Mouse (Mus musculus) monocyte, adult 5-6 weeks (primary cell): ENCODE results near the gene Rap1gap. TPM values are rescaled to one million over a fixed set of nuclear protein-coding genes. Genes with fewer than 3 reads are reported as not detected.
A peak's percentile ranks its signal among the peaks of the same experiment; 100 is the strongest.

Experiments
- ATAC-seq: fragments of 153-309, 156-312 bp; replicated peaks from 2 replicates; pipeline ENCODE4 v1.8.0; 2017; ENCODE audit warnings: mild to moderate bottlenecking; ENCODE audit not compliant: low TSS enrichment, insufficient number of reproducible peaks, severe bottlenecking, poor library complexity, low FRiP score
- total RNA-seq: library from RNA; stranded (forward); fragments of 200-1000, 200-491, 200-594 nt; gene quantifications from 3 replicates; pipeline ENCODE4 v1.2.3, GENCODE M21; 2017

Gene Rap1gap
- total RNA-seq, 1 experiment from 2014 or later = 2.3 TPM

DNA sequence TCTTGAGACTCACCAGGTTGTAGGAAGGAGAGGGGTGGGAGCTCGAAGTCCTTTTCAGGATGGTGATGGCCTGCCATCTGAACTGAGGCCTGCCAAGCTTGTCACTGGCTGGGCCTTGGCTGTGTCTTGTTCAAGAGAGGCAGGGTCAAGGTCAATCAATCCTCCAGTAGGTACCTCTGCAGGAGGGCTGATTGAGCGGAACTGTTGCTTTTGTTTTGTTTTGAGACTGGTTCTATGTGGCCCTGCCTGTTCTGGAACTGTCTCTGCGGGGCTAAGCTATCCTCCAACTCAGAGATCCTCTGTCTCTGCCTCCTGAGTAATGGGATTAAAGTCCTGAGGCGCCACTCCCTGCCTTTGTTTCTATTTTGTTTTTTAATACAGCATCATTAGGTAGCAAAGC lies 5.0 kb upstream of the Rap1gap start:
- ATAC-seq = no peak

DNA sequence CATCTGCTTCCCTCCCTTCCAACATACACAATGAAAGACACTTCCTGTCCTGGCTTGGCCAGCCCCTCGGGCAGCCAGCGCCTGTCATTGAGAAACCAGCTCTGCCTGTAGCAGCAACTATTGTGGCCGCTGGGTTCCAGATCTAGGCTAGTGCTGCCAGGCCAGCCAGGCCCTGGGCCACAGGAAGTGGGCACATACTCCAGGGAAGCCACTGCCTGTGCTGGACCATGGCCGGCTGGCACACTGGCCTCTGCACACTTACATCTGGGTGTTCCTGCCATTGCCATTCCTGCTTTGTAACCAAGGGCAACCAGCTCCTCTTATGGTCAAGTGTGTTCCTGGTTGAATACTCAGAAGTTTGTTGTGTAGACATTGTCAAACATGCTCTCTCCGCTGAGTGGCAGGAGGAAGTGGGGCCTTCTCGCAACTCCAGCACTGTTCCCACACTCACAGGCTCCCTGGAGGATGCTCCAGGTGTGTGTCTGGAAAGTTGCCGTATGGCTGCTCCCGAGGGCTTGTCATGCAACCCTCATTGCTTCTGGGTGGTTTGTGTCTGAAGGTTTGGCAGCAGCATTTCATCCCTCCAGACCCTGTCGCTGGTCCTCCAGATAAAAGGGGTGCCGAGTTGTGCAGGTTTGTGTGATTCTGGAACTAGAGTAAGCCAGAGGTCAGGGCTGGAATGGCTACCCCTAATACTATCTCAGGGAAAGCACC lies 4.0 kb upstream of the Rap1gap start:
- ATAC-seq = no peak

DNA sequence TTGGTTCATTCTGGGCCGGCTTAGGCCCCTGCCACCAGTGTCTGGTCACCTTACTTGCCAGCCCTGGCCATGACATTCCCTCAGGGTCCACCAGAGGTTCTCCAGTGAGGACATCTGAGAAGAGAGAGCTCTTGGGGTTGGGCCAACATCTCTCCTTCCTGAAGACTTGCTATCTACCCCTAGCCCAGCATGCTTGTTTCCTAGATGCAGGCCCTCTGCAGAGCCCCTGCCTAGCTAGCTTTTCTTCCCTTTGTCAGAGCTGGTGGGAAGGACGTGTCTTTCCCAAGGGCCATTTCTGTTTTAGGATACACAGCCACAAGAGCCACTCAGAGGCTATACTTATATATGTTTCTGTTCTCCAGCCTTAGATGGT lies 3.5 kb upstream of the Rap1gap start:
- no peak for ATAC-seq

DNA sequence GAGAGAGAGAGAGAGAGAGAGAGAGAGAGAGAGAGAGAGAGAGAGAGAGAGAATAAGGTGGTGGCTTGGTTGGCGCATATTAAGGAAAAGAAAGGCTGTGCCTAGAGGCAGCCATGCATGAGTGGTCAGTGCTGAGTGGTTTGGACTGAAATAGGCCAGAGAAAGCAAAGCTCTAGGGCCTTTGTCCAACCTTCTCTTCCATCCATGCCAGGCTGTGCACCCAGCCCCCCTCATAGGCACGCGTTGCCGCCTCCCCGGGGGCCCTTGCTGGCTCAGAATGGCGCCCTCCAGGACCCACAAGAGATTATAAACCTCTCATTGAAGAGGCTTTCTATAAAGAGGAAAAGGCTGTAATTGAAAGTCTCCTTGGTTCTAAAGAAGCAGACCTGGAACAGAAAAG lies 3.0 kb upstream of the Rap1gap start:
- no peak for ATAC-seq

DNA sequence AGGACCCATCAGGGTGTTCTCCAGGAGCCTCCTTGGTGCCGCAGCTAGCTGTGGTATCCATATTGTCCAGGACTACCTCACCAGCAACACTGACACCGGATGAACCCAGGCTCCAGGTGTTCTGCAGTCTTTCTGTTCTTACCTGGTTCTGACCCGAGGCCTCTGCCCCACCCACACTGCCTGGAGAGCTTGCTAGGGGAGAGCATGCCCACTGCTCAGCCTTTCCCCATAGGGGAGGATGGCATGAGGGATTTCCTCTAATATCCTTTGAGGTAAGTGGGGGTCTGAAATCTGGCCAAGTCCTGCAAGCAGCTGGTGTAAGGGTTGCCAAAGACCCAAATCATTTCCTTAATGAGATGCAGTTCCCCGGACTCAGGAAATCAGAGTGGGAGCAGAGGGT lies 1.0 kb upstream of the Rap1gap start:
- ATAC-seq = no peak

- no peak for ATAC-seq
Observed at GRCm38 (mm10) chr4:137664980-137665675, 602 bp downstream of the Rap1gap start.

GRCm38 (mm10) chr4:137665791-137666190 lies 1.3 kb downstream of the Rap1gap start:
- no peak for ATAC-seq

GRCm38 (mm10) chr4:137666283-137666957 lies 1.9 kb downstream of the Rap1gap start:
- ATAC-seq = no peak

DNA sequence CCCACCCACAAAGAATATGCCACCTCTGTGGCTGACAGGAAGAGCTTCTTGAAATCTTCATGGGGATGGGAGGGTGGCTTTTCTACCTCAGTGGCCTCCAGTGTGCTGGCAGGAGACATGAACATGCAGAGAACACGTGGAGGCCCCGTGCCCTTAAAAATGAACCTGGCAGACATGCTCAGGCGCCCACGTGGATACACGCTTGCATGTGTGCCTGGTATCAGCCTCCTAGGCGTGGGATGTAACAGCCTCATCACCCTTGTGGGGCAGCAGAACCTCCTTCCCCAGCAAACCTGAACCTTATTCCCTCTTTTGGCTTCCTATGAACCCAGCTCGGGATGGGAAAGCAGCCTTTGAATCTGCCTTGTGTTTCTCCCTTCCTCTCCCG lies 2.4 kb downstream of the Rap1gap start:
- no peak for ATAC-seq

DNA sequence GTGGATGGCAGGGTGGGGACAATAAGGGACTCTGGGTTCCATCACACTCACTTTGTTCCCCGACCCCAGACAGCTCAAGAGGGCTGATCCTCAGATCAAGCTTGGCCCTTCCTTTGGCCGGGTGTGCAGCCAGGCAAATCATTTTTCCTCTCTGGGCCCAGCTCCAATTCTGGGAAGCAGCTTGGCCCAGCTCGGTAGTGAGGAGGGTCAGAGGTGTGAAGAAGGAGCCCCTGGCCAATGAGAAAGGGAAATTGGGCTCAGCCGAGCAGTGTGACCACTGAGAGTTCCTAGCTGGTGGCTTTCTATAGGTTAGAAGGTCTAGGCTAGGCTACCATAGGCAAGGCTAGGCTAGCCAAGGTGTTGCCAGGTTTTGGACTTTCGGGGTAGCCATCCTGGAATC lies 3.2 kb downstream of the Rap1gap start:
- no peak for ATAC-seq

GRCm38 (mm10) chr4:137671711-137672500 lies 7.4 kb downstream of the Rap1gap start:
- no peak for ATAC-seq

DNA sequence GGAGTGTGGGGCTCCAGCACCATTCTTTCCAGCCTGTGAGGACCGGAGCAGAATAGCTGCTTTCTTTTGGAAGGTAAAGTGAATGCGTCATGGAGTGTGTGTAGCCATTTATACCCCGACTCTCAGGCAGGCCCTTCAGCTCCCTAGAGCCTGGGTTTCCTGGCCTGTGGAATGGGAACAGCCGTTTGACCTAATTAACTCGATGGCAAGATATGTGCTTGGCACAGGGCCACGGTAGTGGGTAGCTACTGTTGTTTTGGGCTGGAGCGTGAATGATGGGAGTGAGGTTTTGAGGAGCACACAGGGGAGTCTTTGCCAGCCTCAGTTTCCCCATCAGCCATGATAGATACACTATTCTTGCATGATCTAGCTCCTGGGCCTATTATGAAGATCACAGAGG lies 11.0 kb downstream of the Rap1gap start:
- no peak for ATAC-seq

DNA sequence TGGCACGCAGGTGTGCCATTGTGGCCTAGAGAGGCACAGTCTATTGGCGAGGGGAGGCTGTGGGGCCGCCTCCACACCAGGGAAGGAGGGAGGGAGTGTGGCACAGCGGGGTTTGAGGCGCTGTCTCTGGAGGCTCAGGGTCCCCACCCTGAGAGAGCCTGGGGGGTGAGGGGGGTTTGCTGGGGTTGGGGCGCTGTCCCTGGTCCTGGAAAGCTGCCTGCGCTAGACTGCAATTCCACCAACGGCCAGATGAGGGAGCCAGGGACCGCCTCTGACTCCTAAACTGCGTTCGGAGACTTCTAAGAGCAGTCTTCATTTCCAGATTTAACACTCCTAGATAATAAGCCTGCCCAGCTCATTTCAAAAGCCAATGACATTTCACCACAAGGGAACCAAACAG lies 11.5 kb downstream of the Rap1gap start:
- peak; percentile 55; the same call in 1 of the 2 replicates for ATAC-seq

DNA sequence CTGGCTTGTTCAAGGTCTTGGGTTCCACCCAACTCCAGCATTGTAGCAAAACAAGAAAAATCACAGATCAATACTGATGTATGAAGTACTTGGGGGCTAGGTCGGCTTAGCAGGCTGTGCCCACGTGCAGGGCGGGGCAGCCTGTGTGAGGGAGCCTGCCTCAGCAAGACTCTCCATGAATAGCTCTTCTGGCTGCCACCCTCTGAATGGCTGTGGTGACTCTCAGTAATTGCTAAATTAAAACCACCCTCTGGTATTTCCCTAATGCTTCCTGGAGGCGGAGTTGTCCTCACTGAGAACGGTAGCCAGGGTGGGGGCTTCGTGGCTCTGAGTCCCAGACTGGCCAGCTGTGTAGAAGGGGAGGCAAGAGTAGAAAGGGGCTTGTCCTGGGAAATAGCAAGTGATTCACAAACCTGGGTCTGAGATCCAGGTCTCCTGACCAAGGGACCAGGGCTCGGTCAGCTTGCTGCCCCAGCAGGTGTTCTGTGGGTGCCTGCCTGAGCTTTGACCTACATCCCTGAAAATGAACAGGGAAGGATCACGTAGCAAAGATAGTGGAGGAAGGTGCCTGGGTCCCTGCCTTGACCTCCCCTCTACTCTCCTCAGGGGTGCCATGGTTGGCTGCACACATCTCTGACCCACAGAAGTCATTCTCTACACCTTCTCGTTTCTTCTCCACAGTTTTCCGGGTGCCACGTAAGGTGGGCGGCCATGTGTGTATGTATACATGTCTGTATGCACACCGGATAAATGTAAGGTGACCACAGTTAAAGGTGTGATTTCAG lies 12.4 kb downstream of the Rap1gap start:
- ATAC-seq = no peak

DNA sequence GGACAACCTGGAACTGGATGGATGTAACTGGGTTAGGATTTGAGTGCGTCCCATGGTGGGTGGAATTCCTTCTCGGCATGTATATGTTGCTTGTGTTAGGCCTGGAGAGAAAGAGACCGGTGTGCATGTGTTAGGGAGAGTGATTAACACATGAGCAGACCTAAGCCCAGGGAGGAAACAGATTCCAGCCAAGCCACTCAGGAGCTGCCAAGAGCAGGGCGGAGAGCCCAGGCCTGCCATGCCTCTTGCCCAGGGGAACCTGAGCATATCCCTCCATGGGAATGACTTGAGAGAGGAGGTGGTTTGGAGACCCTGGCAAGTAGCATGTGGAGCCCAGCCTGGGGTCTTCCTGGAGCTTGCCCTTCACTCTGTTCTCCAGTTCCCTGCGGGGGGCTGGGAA lies 13.4 kb downstream of the Rap1gap start:
- no peak for ATAC-seq

DNA sequence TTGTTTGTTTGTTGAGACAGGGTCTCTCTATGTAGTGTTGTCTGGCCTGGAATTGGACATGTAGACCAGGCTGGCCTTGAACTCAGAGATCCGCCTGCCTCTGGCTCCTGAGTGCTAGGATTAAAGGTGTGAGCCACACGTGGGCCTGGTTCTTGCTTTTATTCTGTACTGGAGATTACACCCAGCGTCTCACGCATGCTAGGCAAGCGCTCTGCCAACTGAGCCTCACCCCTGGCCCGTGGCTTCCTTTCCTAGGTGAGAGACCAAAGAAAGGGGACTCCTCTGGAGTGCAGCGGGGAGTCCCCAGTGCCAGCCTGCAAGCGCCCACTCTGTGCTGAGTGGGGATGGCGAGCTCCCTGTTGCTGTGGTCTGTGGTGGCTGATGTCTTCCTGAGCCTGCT lies 14.0 kb downstream of the Rap1gap start:
- ATAC-seq = no peak

GRCm38 (mm10) chr4:137679979-137680550 lies 15.5 kb downstream of the Rap1gap start:
- ATAC-seq = no peak

DNA sequence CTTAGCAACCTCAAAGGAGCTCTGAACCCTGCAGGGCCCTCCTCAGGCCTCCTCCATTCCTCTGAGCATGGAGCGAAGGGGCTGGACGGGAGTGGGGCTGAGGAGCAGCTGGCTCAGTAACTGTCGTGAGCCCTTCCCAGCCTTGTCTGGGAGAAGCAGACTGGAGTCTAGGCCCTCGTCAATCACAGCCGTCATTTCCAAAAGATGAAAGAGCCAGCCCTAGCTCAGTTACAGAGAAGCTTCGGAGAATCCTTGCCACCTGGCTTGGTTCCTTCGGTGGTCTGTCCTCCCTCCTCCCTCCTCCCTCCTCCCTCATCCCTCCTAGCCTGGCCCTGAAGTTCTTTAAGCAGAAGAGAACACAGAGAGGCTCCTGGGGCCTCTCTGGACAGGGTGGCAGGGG lies 16.2 kb downstream of the Rap1gap start:
- ATAC-seq = no peak
